Mouse (Mus musculus) liver, embryonic 13.5 days (tissue): ENCODE data around the gene Col24a1. TPM values are rescaled to one million over a fixed set of nuclear protein-coding genes. Genes with fewer than 3 reads are reported as not detected.

Experiments
- ATAC-seq: fragments of 200-750 bp; cut with Nextera tagmentation; 2 replicates; pipeline ENCODE4 v1.8.0; 2017; ENCODE audit warnings: low read depth, mild to moderate bottlenecking, moderate number of reproducible peaks, moderate library complexity
- DNase-seq: peaks from one replicate; pipeline ENCODE4 v3.0.0; 2022
- H3K27ac ChIP-seq: fragments of 300-500 bp; sonication (generic); 2 replicates; pipeline ENCODE4 v1.5.1; 2015; ENCODE audit warnings: moderate library complexity, mild to moderate bottlenecking, inconsistent platforms
- H3K27me3 ChIP-seq: fragments of 300-500 bp; sonication (generic); 2 replicates; pipeline ENCODE4 v1.6.1; 2015; ENCODE audit warnings: mild to moderate bottlenecking, inconsistent platforms
- H3K36me3 ChIP-seq: fragments of 300-500 bp; sonication (generic); 2 replicates; pipeline ENCODE4 v1.6.1; 2015; ENCODE audit warnings: mild to moderate bottlenecking, inconsistent platforms
- H3K4me1 ChIP-seq: fragments of 300-500 bp; sonication (generic); replicated peaks from 2 replicates; pipeline ENCODE4 v1.6.1; 2015; ENCODE audit warnings: inconsistent platforms
- H3K4me2 ChIP-seq: fragments of 300-500 bp; sonication (generic); 2 replicates; pipeline ENCODE4 v1.6.1; 2015; ENCODE audit warnings: inconsistent platforms, mild to moderate bottlenecking, moderate library complexity
- H3K4me3 ChIP-seq: fragments of 300-500 bp; sonication (generic); replicated peaks from 2 replicates; pipeline ENCODE4 v1.5.1; 2015; ENCODE audit warnings: mild to moderate bottlenecking, inconsistent platforms
- H3K9ac ChIP-seq: fragments of 300-500 bp; sonication (generic); 2 replicates; pipeline ENCODE4 v1.6.1; 2015; ENCODE audit warnings: mild to moderate bottlenecking, inconsistent platforms
- H3K9me3 ChIP-seq: fragments of 300-500 bp; sonication (generic); replicated peaks from 2 replicates; pipeline ENCODE4 v1.6.1; 2016; ENCODE audit warnings: inconsistent platforms
- WGBS: fragments of 180-500 bp; shearing (Covaris S2); methylation state at CpG from one replicate; pipeline ENCODE4 v1.1.7; 2015; ENCODE audit not compliant: insufficient replicate concordance; 5-methylcytosine and 5-hydroxymethylcytosine counted together
- polyA plus RNA-seq: library from polyadenylated mRNA; unstranded; fragments of >200 nt; fragmentation: Nextera tagmentation; extraction: Ambion mirVana; gene quantifications from 2 replicates; pipeline ENCODE4 v1.2.1, GENCODE M21; 2015

Gene Col24a1
- polyA plus RNA-seq, 1 experiment from 2014 or later = 0.18 TPM

DNA sequence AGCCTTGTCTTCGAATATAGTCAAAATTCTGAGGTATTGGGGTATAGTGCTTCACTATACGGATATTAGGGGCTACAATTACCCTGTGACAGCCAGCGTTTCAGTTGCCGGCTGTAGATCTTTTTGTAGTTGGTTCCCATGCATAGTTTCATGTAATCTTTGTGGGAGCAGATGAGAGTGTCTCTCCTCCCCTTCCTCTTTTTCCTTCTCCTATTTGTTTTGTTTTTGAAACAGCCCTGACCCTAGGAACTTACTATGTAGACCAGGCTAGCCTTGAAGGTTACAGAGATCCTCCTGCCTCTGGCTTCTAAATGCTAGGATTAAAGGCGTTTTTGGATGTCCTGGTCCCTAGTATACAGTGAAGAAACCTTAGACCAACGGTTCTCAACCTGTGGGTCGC is 283.1 kb downstream of the Col24a1 start:
- Histone ChIP-seq H3K9ac (no peak overlapping the region), H3K4me3 (no peak overlapping the region), H3K4me2 (peak overlapping the region; percentile 86), H3K4me1 (peaks cover 26% of the 10 kb centered on the region), H3K36me3 (peaks cover 20% of the 10 kb centered on the region), H3K27ac (no peak overlapping the region), H3K27me3 (no peaks in the 10 kb centered on the region), H3K9me3 (no peaks in the 10 kb centered on the region)
- DNase-seq (no peak), ATAC-seq (no peak; the same call in 1 of the 2 replicates)
- WGBS = 65% methylated on average over 7 of the region's 7 CpGs

- Histone ChIP-seq H3K4me1 (peaks cover 26% of the 10 kb centered on the region), H3K9ac (peak within 1 kb of the TSS; percentile 73), H3K27me3 (no peaks in the 10 kb centered on the region), H3K4me3 (peak within 1 kb of the TSS; percentile 75), H3K9me3 (no peaks in the 10 kb centered on the region), H3K4me2 (peak within 1 kb of the TSS; percentile 86), H3K27ac (peak within 1 kb of the TSS; percentile 50; the same call in 1 of the 2 replicates), H3K36me3 (peaks cover 23% of the 10 kb centered on the region)
- WGBS = 5% methylated on average over 37 of the region's 37 CpGs
- ATAC-seq (peak; percentile 87), DNase-seq (peak; percentile 84)
Observed at GRCm38 (mm10) chr3:145575743-145576481, 283.6 kb downstream of the Col24a1 start, which contains the start of gene Znhit6. Znhit6 (plus strand) TSS chr3:145576205.

- H3K27me3 ChIP-seq = no peaks in the 10 kb centered on the region
- H3K27ac ChIP-seq = peak overlapping the region; percentile 50; the same call in 1 of the 2 replicates
- H3K9ac ChIP-seq = peak overlapping the region; percentile 73
- H3K36me3 ChIP-seq = peaks cover 27% of the 10 kb centered on the region
- H3K4me3 ChIP-seq = peak overlapping the region; percentile 75
- H3K4me2 ChIP-seq = peak overlapping the region; percentile 86
- under 1% methylated on average over 11 of the region's 11 CpGs for WGBS
- DNase-seq (no peak), ATAC-seq (peak; percentile 78)
- H3K4me1 ChIP-seq = peaks cover 26% of the 10 kb centered on the region
- H3K9me3 ChIP-seq = no peaks in the 10 kb centered on the region
Observed at GRCm38 (mm10) chr3:145576482-145576822, 284.2 kb downstream of the Col24a1 start.

GRCm38 (mm10) chr3:145576876-145577275 is 284.6 kb downstream of the Col24a1 start:
- peak overlapping the region; percentile 50; the same call in 1 of the 2 replicates for H3K27ac ChIP-seq
- no peaks in the 10 kb centered on the region for H3K9me3 ChIP-seq
- peaks cover 26% of the 10 kb centered on the region for H3K4me1 ChIP-seq
- H3K4me3 ChIP-seq = peak overlapping the region; percentile 75
- H3K4me2 ChIP-seq = peak overlapping the region; percentile 86
- DNase-seq (no peak), ATAC-seq (no peak; the same call in 1 of the 2 replicates)
- H3K27me3 ChIP-seq = no peaks in the 10 kb centered on the region
- 24% methylated on average over 15 of the region's 15 CpGs for WGBS
- H3K9ac ChIP-seq = peak overlapping the region; percentile 73
- peaks cover 29% of the 10 kb centered on the region for H3K36me3 ChIP-seq

DNA sequence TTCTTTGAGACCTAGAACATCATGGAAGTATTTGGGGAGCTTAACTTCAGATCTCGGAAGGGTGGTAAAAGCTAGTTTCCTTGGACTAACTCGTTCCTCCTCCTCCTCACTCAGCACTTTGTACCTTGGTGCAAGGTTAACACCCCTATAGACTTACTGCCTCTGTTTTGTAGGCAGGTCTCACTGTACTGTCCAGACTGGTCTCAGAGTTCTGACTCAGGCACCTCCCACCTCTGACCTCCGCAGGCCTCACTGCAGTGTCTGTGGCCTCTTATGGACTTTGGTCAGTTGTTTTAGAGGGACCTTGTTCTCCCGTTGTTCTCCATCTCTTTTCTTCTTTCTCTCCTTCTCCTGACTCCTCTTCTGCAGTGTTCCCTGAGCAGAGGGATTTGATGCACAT is 290.8 kb downstream of the Col24a1 start:
- no peak overlapping the region for H3K9ac ChIP-seq
- H3K36me3 ChIP-seq = peaks cover 67% of the 10 kb centered on the region
- WGBS = 66% methylated on average over 4 of the region's 4 CpGs
- ATAC-seq (peak; percentile 54), DNase-seq (no peak)
- no peak overlapping the region for H3K27ac ChIP-seq
- H3K4me3 ChIP-seq = no peak overlapping the region
- 0 out of 2 replicates have a peak, but pooled peaks cover 4% of the 10 kb centered on the region for H3K4me1 ChIP-seq
- H3K9me3 ChIP-seq = no peaks in the 10 kb centered on the region
- H3K4me2 ChIP-seq = no peak overlapping the region
- H3K27me3 ChIP-seq = no peaks in the 10 kb centered on the region

- H3K36me3 ChIP-seq = peaks cover 61% of the 10 kb centered on the region
- DNase-seq (no peak), ATAC-seq (no peak)
- no peaks in the 10 kb centered on the region for H3K27me3 ChIP-seq
- H3K9ac ChIP-seq = no peak overlapping the region
- 64% methylated on average over 3 of the region's 3 CpGs for WGBS
- H3K4me1 ChIP-seq = 0 out of 2 replicates have a peak, but pooled peaks cover 3% of the 10 kb centered on the region
- H3K4me3 ChIP-seq = no peak overlapping the region
- no peak overlapping the region for H3K4me2 ChIP-seq
- H3K9me3 ChIP-seq = no peaks in the 10 kb centered on the region
- no peak overlapping the region for H3K27ac ChIP-seq
Observed at GRCm38 (mm10) chr3:145583522-145584200, 291.4 kb downstream of the Col24a1 start.

DNA sequence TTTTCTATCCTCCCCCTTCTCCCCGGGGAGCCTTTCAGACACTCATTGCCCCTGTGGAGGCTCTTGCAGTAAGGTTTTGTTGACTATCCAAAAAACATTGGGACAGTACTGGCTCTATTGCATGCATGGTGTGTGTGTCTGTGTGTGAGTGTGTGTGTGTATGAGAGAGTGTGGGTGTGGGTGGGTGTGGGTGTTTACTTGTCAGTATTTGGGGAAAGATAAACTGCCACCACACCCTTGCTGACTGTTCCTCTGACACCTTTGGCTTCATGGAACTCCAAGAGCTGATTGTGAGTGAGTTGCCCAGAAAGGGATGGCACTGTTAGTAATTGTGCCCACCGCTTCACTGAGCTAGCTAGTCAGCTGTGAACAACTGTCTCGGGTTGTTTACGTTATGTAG is 298.3 kb downstream of the Col24a1 start:
- Histone ChIP-seq H3K36me3 (peaks cover 54% of the 10 kb centered on the region), H3K4me3 (peak overlapping the region; percentile 17), H3K9ac (peak overlapping the region; percentile 46), H3K4me1 (peaks cover 26% of the 10 kb centered on the region), H3K4me2 (peak overlapping the region; percentile 50), H3K9me3 (no peaks in the 10 kb centered on the region), H3K27me3 (no peaks in the 10 kb centered on the region), H3K27ac (peak overlapping the region; percentile 87)
- ATAC-seq (peak; percentile 100), DNase-seq (peak; percentile 42)
- 57% methylated on average over 4 of the region's 4 CpGs for WGBS

- DNase-seq (no peak), ATAC-seq (no peak)
- Histone ChIP-seq H3K36me3 (peaks cover 40% of the 10 kb centered on the region), H3K27me3 (no peaks in the 10 kb centered on the region), H3K27ac (peak overlapping the region; percentile 87; the same call in 1 of the 2 replicates), H3K9me3 (no peaks in the 10 kb centered on the region), H3K4me3 (no peak overlapping the region), H3K4me2 (no peak overlapping the region), H3K9ac (no peak overlapping the region), H3K4me1 (peaks cover 26% of the 10 kb centered on the region)
- 80% methylated on average over 6 of the region's 6 CpGs for WGBS
Observed at GRCm38 (mm10) chr3:145591841-145592542, 299.7 kb downstream of the Col24a1 start.

GRCm38 (mm10) chr3:145595354-145595753 is 303.1 kb downstream of the Col24a1 start:
- H3K4me3 ChIP-seq = no peak overlapping the region
- no peak for ATAC-seq
- H3K4me2 ChIP-seq = no peak overlapping the region
- H3K4me1 ChIP-seq = peaks cover 18% of the 10 kb centered on the region
- H3K9me3 ChIP-seq = no peaks in the 10 kb centered on the region
- no peak overlapping the region for H3K27ac ChIP-seq
- H3K27me3 ChIP-seq = no peaks in the 10 kb centered on the region
- 68% methylated on average over 6 of the region's 6 CpGs for WGBS
- peaks cover 59% of the 10 kb centered on the region for H3K36me3 ChIP-seq
- H3K9ac ChIP-seq = no peak overlapping the region
- no peak for DNase-seq

DNA sequence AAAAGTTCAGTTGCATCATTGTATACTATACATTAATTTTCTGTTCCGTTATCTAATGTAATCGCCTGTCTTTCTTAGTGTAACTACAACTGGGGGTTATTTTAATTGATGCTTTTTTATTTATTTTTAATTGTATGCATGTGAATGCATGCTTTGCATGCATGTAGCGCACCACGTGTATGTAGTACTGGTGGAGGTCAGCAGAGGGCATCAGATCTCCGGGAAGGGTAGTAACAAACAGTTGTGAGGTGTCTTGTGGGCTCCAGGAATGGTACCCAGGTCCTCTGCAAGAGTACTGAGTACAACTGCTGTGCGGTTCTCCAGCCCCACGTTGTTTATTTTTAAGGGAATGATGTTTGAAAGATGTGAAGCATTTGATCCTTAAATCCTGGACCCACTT is 306.8 kb downstream of the Col24a1 start:
- H3K4me2 ChIP-seq = no peak overlapping the region
- no peak for DNase-seq
- no peak overlapping the region for H3K27ac ChIP-seq
- peaks cover 65% of the 10 kb centered on the region for H3K36me3 ChIP-seq
- H3K9ac ChIP-seq = no peak overlapping the region
- no peak overlapping the region for H3K4me3 ChIP-seq
- ATAC-seq = no peak
- WGBS = 87% methylated on average over 7 of the region's 7 CpGs
- H3K9me3 ChIP-seq = no peaks in the 10 kb centered on the region
- H3K27me3 ChIP-seq = no peaks in the 10 kb centered on the region
- peaks cover 18% of the 10 kb centered on the region for H3K4me1 ChIP-seq

DNA sequence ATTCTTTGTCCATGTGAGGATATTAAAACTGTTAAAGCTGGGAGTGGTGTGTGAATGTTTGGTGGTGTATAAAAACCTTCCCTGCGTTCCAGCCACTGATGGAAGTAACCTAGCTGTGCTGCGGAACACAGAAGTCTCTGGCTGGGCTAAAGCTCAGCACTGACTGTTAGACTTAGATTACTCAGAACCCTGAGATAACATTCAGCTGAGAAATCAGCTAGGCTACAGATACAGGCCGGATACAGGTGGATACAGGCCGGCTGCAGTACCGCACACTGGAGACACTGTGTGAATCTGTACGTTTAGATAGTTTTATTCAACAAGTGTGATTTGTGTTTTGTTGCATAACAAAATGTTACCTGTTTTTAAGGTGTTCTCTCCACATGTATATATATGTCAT is 308.5 kb downstream of the Col24a1 start:
- no peaks in the 10 kb centered on the region for H3K9me3 ChIP-seq
- WGBS = 57% methylated on average over 6 of the region's 6 CpGs
- no peak overlapping the region for H3K4me3 ChIP-seq
- H3K4me1 ChIP-seq = peaks cover 18% of the 10 kb centered on the region
- DNase-seq = no peak
- ATAC-seq = no peak
- no peaks in the 10 kb centered on the region for H3K27me3 ChIP-seq
- H3K9ac ChIP-seq = no peak overlapping the region
- H3K27ac ChIP-seq = 0 out of 2 replicates have a peak overlapping the region, but pooled peaks have one; percentile 7
- peaks cover 68% of the 10 kb centered on the region for H3K36me3 ChIP-seq
- no peak overlapping the region for H3K4me2 ChIP-seq
